Mouse (Mus musculus) ovary, postnatal 36 days (tissue): ENCODE measurements at regions not wholly inside any gene's neighbourhood (a gene's known extent, or its start where the extent isn't known, plus 50 kb on each side); places are given as distances from the start of the nearest gene placed in this dataset.

ENCODE experiments used
- DNase-seq: peaks from one replicate; pipeline ENCODE4 v3.0.0; 2022; ENCODE audit warnings: low spot score, mixed read lengths

GRCm38 (mm10) chr11:71672171-71673050 lies 77.3 kb upstream of the Wscd1 start:
- peak; percentile 11 for DNase-seq

- DNase-seq: peak; percentile 32
These were observed 75.4 kb upstream of the Wscd1 start for GRCm38 (mm10) chr11:71674319-71674718.

GRCm38 (mm10) chr11:71675714-71676313 lies 73.9 kb upstream of the Wscd1 start:
- DNase-seq: no peak

- no peak for DNase-seq
These were observed 52.7 kb upstream of the Wscd1 start for GRCm38 (mm10) chr11:71697017-71697416.

GRCm38 (mm10) chr11:71698836-71699235 lies 50.9 kb upstream of the Wscd1 start:
- no peak for DNase-seq
